1 mouse cellular context compared by ENCODE assay signal in genomic region chr17:46645561-46646321, GRCm38 (mm10).
TF ChIP-seq lines count a peak whose summit lies in the region.

Klc4 (minus strand) TSS chr17:46646022.
Mrpl2 (plus strand) TSS chr17:46646229.

TF ChIP-seq in MEL, 35 proteins besides CTCF, POLR2A, EP300 and RAD21 (continued from another document):
- TF ChIP-seq ZC3H11A (IDR thresholded peaks at IDR 0.05; ENCODE audit: low read depth, low read length) (0 out of 2 replicates have a peak, but pooled peaks have one; percentile 40), SIN3A (IDR thresholded peaks at IDR 0.05; ENCODE audit: low read length) (peak; percentile 99), MYB (IDR thresholded peaks at IDR 0.05; ENCODE audit: low read depth, low read length) (no peak), POLR2AphosphoS5 (IDR thresholded peaks at IDR 0.05; ENCODE audit: borderline replicate concordance, low read depth, low read length) (no peak), TAL1 (IDR thresholded peaks at IDR 0.05; ENCODE audit: low read length) (no peak), USF2 (IDR thresholded peaks at IDR 0.05; ENCODE audit: borderline replicate concordance in 1 of 2, insufficient read depth in 1 of 2, low read depth in 1 of 2, low read length in 2 of 2) (peak; percentile 83 to 93), ZKSCAN1 (IDR thresholded peaks at IDR 0.05; ENCODE audit: low read depth, low read length) (no peak), ELF1 (IDR thresholded peaks at IDR 0.05; ENCODE audit: low read depth, low read length) (peak; percentile 73), TCF12 (IDR thresholded peaks at IDR 0.05; ENCODE audit: low read depth, low read length) (peak; percentile 59; the same call in 1 of the 2 replicates), SMC3 (IDR thresholded peaks at IDR 0.05; ENCODE audit: low read depth, low read length) (no peak), ZMIZ1 (IDR thresholded peaks at IDR 0.05; ENCODE audit: low read depth, low read length) (peak; percentile 91), GATA1 (IDR thresholded peaks at IDR 0.05; ENCODE audit: low read depth, low read length) (no peak), HCFC1 (IDR thresholded peaks at IDR 0.05; ENCODE audit: low read depth, low read length) (peak; percentile 95), ZNF384 (IDR thresholded peaks at IDR 0.05; ENCODE audit: low read depth, low read length) (peak; percentile 15; the same call in 1 of the 2 replicates)
TF ChIP-seq in MEL: peak in this region for 21.
